Mouse (Mus musculus): ENCODE measurements at regions not wholly inside any gene's neighbourhood (a gene's known extent, or its start where the extent isn't known, plus 50 kb on each side); places are given as distances from the start of the nearest gene placed in this dataset.

DNA sequence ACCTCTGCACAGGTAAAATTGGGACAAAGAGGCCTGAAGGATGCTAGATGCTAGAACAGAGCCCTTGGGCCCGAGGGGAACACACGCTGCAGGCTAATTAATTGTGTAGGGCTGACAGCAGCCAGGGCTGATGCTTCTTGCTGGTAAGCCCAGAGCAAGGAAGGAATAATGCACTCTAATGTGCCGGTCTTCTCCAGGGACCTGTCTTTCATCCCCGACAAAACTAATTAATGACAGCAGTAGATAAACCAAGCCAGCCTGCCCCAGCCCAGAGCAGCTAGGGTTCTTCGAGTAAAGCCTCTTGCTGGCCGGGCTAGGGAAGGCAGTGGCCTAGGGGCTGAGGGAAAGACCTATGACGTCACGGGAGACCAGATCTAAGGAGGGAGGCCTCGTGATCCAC lies 124.1 kb upstream of the Unc5b start:
- Histone ChIP-seq H3K4me2 (no peak overlapping the region), H3K27me3 (replicated peaks; ENCODE audit: control insufficient read depth, insufficient read depth, low read length) (peaks cover 2% of the 10 kb centered on the region; the same call in 1 of the 2 replicates), H3K9me3 (ENCODE audit: control insufficient read depth, low read length) (no peaks in the 10 kb centered on the region), H3K9ac (ENCODE audit: low read depth, low read length) (no peak overlapping the region), H3K4me1 (replicated peaks; ENCODE audit: control insufficient read depth, insufficient read depth, low read length) (0 out of 2 replicates have a peak, but pooled peaks cover 3% of the 10 kb centered on the region), H3K36me3 (ENCODE audit: control insufficient read depth, insufficient read depth, low read length) (no peaks in the 10 kb centered on the region), H3K27ac (ENCODE audit: low read depth, low read length) (no peak overlapping the region), H3K4me3 (ENCODE audit: low read depth, low read length) (no peak overlapping the region)
- WGBS: 44% methylated on average over 9 of the region's 9 CpGs
- DNase-seq (ENCODE audit: low spot score) (no peak), ATAC-seq (replicated peaks; ENCODE audit: low FRiP score) (no peak)

DNA sequence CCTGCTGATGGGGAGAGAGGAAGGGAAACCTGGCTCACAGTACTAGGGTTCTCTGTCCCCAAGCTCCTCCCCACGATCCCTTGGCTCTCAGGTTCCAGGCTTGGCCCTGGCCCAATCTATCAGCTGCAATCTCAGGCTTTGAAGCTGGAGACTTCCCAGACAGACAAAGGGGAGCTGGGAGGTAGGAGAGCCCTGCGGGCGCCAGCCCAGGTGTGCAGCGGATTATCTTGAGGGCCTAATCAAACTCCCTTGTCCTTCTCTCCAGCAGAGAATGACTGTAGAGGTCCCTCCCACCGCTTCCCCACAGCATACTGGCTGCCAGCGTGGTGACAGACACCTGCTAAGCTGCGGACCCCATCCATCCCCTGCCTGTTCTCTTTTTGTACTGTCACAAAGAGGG lies 121.1 kb upstream of the Unc5b start:
- H3K27me3 ChIP-seq (replicated peaks; ENCODE audit: control insufficient read depth, insufficient read depth, low read length): 0 out of 2 replicates have a peak, but pooled peaks cover under 1% of the 10 kb centered on the region
- ATAC-seq (replicated peaks; ENCODE audit: low FRiP score) (no peak), DNase-seq (ENCODE audit: low spot score) (no peak)
- WGBS: 14% methylated on average over 7 of the region's 7 CpGs
- H3K36me3 ChIP-seq (ENCODE audit: control insufficient read depth, insufficient read depth, low read length): no peaks in the 10 kb centered on the region
- H3K4me1 ChIP-seq (replicated peaks; ENCODE audit: control insufficient read depth, insufficient read depth, low read length): no peaks in the 10 kb centered on the region
- no peaks in the 10 kb centered on the region for H3K9me3 ChIP-seq (ENCODE audit: control insufficient read depth, low read length)
- H3K4me2 ChIP-seq: no peak overlapping the region
- no peak overlapping the region for H3K4me3 ChIP-seq (ENCODE audit: low read depth, low read length)
- no peak overlapping the region for H3K27ac ChIP-seq (ENCODE audit: low read depth, low read length)
- H3K9ac ChIP-seq (ENCODE audit: low read depth, low read length): no peak overlapping the region

DNA sequence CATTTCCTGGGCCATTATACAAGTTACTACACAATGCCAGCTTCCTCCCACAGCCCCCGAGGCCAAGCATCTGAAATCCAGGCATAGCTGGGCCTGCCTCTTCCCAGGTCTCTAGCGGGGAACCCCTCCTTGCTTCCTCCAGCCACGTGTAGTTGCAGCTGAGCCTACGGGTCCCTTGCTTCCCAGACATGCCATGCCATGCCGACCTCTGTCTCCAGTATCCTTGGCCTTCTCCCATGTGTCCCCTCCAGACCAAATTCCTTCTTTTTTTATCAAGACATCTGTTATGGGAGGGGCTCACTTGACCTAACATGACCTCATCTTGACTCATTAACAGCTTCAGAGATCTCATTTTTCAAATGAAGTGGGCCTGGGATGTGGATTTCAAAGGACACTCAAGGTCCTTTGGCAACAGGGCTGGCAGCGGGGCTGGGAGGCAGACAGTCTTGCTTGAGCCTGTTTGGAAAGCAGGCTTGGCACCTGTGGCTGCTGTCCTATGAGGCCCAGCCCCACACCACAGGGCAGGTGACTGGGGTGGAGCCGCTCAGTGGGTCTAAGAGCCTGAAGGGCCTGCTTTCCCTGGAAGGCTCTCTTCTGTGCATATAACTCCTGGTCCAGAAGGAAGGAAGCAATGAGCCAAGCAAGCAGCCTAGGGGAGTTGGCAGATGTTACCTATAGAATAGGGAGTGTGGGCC lies 117.7 kb upstream of the Unc5b start:
- Histone ChIP-seq H3K9ac (ENCODE audit: low read depth, low read length) (no peak overlapping the region), H3K27me3 (replicated peaks; ENCODE audit: control insufficient read depth, insufficient read depth, low read length) (no peaks in the 10 kb centered on the region), H3K9me3 (ENCODE audit: control insufficient read depth, low read length) (no peaks in the 10 kb centered on the region), H3K4me1 (replicated peaks; ENCODE audit: control insufficient read depth, insufficient read depth, low read length) (no peaks in the 10 kb centered on the region), H3K4me3 (ENCODE audit: low read depth, low read length) (no peak overlapping the region), H3K4me2 (no peak overlapping the region), H3K27ac (ENCODE audit: low read depth, low read length) (no peak overlapping the region), H3K36me3 (ENCODE audit: control insufficient read depth, insufficient read depth, low read length) (no peaks in the 10 kb centered on the region)
- DNase-seq (ENCODE audit: low spot score) (no peak), ATAC-seq (replicated peaks; ENCODE audit: low FRiP score) (no peak)
- 60% methylated on average over 7 of the region's 7 CpGs for WGBS

DNA sequence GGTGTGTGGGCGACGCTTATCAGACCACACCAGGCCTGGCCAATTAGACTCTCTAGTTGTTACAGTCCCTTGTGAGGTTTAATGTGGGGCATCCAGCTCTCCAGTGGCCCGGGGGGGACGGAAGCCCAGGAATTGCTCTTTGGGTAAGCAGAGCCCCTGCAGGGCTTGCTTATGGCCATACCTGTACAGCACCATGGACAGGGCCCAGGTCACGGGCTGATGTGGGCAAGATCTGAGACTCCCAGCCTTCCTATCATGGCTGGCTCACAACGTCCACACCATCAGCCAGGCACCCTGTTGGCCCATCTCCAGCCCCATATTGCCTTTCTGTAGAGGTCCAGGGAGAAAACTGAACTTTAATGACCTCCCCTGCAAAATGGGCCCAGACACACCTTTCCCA lies 111.7 kb upstream of the Unc5b start:
- Histone ChIP-seq H3K4me2 (no peak overlapping the region), H3K4me1 (replicated peaks; ENCODE audit: control insufficient read depth, insufficient read depth, low read length) (no peaks in the 10 kb centered on the region), H3K9ac (ENCODE audit: low read depth, low read length) (no peak overlapping the region), H3K27ac (ENCODE audit: low read depth, low read length) (no peak overlapping the region), H3K9me3 (ENCODE audit: control insufficient read depth, low read length) (no peaks in the 10 kb centered on the region), H3K27me3 (replicated peaks; ENCODE audit: control insufficient read depth, insufficient read depth, low read length) (no peaks in the 10 kb centered on the region), H3K36me3 (ENCODE audit: control insufficient read depth, insufficient read depth, low read length) (no peaks in the 10 kb centered on the region), H3K4me3 (ENCODE audit: low read depth, low read length) (no peak overlapping the region)
- ATAC-seq (replicated peaks; ENCODE audit: low FRiP score): no peak
- no peak for DNase-seq (ENCODE audit: low spot score)
- 61% methylated on average over 6 of the region's 6 CpGs for WGBS

DNA sequence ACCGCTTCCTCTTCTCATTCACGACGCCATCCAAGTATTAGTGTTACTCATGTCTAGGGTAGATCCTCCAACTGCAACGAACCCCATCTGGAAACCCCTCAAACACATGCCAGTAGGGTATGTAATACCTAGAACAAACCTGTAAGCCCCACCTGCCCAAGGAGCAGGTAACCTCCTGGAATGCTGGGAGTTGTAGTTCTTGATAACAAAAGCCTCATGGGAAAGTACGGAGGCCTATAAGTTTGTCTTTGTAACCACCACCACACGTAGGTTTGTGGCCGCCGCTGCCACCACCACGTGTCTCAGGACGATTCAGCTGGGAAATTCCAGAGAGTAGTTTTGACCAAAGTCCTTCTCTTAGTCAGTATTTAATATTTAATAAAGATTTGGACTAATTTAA lies 107.4 kb upstream of the Unc5b start:
- no peak overlapping the region for H3K4me3 ChIP-seq (ENCODE audit: low read depth, low read length)
- H3K27ac ChIP-seq (ENCODE audit: low read depth, low read length): no peak overlapping the region
- H3K9me3 ChIP-seq (ENCODE audit: control insufficient read depth, low read length): no peaks in the 10 kb centered on the region
- WGBS: 78% methylated on average over 10 of the region's 10 CpGs
- peaks cover 3% of the 10 kb centered on the region; the same call in 1 of the 2 replicates for H3K4me1 ChIP-seq (replicated peaks; ENCODE audit: control insufficient read depth, insufficient read depth, low read length)
- H3K27me3 ChIP-seq (replicated peaks; ENCODE audit: control insufficient read depth, insufficient read depth, low read length): no peaks in the 10 kb centered on the region
- DNase-seq (ENCODE audit: low spot score) (no peak), ATAC-seq (replicated peaks; ENCODE audit: low FRiP score) (no peak)
- no peak overlapping the region for H3K9ac ChIP-seq (ENCODE audit: low read depth, low read length)
- H3K4me2 ChIP-seq: no peak overlapping the region
- H3K36me3 ChIP-seq (ENCODE audit: control insufficient read depth, insufficient read depth, low read length): no peaks in the 10 kb centered on the region

- H3K9me3 ChIP-seq (ENCODE audit: control insufficient read depth, low read length): no peaks in the 10 kb centered on the region
- DNase-seq (ENCODE audit: low spot score): no peak
- no peak overlapping the region for H3K4me3 ChIP-seq (ENCODE audit: low read depth, low read length)
- 58% methylated on average over 7 of the region's 7 CpGs for WGBS
- no peaks in the 10 kb centered on the region for H3K27me3 ChIP-seq (replicated peaks; ENCODE audit: control insufficient read depth, insufficient read depth, low read length)
- no peak overlapping the region for H3K27ac ChIP-seq (ENCODE audit: low read depth, low read length)
- no peak overlapping the region for H3K9ac ChIP-seq (ENCODE audit: low read depth, low read length)
- no peak for ATAC-seq (replicated peaks; ENCODE audit: low FRiP score)
- H3K4me2 ChIP-seq: no peak overlapping the region
- no peaks in the 10 kb centered on the region for H3K36me3 ChIP-seq (ENCODE audit: control insufficient read depth, insufficient read depth, low read length)
- H3K4me1 ChIP-seq (replicated peaks; ENCODE audit: control insufficient read depth, insufficient read depth, low read length): peaks cover 9% of the 10 kb centered on the region
Measured at GRCm38 (mm10) chr10:60937517-60937866, 106.1 kb upstream of the Unc5b start.

- H3K27me3 ChIP-seq (replicated peaks; ENCODE audit: control insufficient read depth, insufficient read depth, low read length): no peaks in the 10 kb centered on the region
- peaks cover 13% of the 10 kb centered on the region for H3K4me1 ChIP-seq (replicated peaks; ENCODE audit: control insufficient read depth, insufficient read depth, low read length)
- DNase-seq (ENCODE audit: low spot score): no peak
- ATAC-seq (replicated peaks; ENCODE audit: low FRiP score): no peak
- no peak overlapping the region for H3K4me2 ChIP-seq
- no peak overlapping the region for H3K9ac ChIP-seq (ENCODE audit: low read depth, low read length)
- no peak overlapping the region for H3K4me3 ChIP-seq (ENCODE audit: low read depth, low read length)
- no peaks in the 10 kb centered on the region for H3K9me3 ChIP-seq (ENCODE audit: control insufficient read depth, low read length)
- no peaks in the 10 kb centered on the region for H3K36me3 ChIP-seq (ENCODE audit: control insufficient read depth, insufficient read depth, low read length)
- 34% methylated on average over 13 of the region's 13 CpGs for WGBS
- H3K27ac ChIP-seq (ENCODE audit: low read depth, low read length): no peak overlapping the region
Measured at GRCm38 (mm10) chr10:60936659-60937516, 105.5 kb upstream of the Unc5b start.

DNA sequence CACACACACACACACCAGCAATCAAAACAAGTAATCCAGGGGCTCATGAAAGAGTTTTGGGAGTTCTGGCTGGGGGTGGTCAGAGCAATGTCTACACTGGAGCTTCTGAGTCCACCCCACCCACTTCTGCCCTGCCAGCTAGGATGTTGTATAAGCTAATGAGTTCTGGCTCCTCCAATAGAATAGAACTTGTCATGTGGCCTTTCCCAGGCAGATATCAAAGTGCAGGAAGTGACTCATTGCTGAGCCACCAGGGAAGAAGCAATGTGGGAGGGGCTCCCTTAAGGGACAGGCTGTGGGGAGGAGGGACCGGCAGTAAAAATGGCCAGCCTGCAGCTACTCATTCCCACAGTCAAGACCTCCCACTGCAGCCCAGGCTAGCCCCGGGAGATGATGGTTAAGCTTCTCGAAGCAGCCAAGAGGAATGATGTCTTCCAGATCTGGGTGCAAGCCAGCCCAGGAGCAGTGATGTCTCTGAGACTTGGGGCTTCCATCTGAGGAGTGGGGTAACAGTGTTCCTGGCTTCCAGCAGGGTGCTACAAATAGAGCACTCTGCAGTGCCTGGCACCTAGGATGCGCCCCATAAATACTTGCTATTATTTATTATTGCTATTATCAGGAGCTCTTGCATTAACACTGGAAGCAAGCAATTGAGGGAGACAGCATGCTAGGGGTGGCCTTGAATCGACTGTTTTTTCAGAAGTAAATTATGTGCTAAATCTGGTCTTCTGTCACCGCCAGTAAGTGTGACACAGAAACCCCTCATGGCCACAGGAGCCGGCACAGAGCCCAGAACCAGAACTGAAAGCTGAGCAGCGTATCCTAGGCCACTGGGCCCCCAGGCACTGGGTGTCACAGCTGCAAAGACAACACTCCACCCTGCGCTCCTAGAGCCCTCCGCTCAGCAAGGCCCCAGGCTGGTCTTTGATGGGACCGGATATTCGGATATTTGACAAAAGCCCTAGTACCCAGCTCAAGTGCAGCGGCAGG lies 103.2 kb upstream of the Unc5b start:
- H3K9ac ChIP-seq (ENCODE audit: low read depth, low read length): no peak overlapping the region
- H3K9me3 ChIP-seq (ENCODE audit: control insufficient read depth, low read length): no peaks in the 10 kb centered on the region
- peaks cover 13% of the 10 kb centered on the region for H3K4me1 ChIP-seq (replicated peaks; ENCODE audit: control insufficient read depth, insufficient read depth, low read length)
- no peak for DNase-seq (ENCODE audit: low spot score)
- H3K36me3 ChIP-seq (ENCODE audit: control insufficient read depth, insufficient read depth, low read length): no peaks in the 10 kb centered on the region
- 62% methylated on average over 13 of the region's 13 CpGs for WGBS
- H3K4me2 ChIP-seq: peak overlapping the region; percentile 4; the same call in 1 of the 2 replicates
- H3K27ac ChIP-seq (ENCODE audit: low read depth, low read length): peak overlapping the region; percentile 67; the same call in 1 of the 2 replicates
- H3K4me3 ChIP-seq (ENCODE audit: low read depth, low read length): no peak overlapping the region
- ATAC-seq (replicated peaks; ENCODE audit: low FRiP score): peak; percentile 37; the same call in 1 of the 2 replicates
- H3K27me3 ChIP-seq (replicated peaks; ENCODE audit: control insufficient read depth, insufficient read depth, low read length): no peaks in the 10 kb centered on the region
